Mouse (Mus musculus) urinary bladder, postnatal 0 days (tissue): ENCODE data around the gene Duox1. TPM values are rescaled to one million over a fixed set of nuclear protein-coding genes. Genes with fewer than 3 reads are reported as not detected.

Source experiments
- polyA plus RNA-seq: library from polyadenylated mRNA; unstranded; fragments of >200 nt; fragmentation: Nextera tagmentation; extraction: Ambion mirVana; gene quantifications from 2 replicates; pipeline ENCODE4 v1.2.1, GENCODE M21; 2015

The Duox1 gene
- polyA plus RNA-seq, result 1.1 TPM in 2 replicates

DNA sequence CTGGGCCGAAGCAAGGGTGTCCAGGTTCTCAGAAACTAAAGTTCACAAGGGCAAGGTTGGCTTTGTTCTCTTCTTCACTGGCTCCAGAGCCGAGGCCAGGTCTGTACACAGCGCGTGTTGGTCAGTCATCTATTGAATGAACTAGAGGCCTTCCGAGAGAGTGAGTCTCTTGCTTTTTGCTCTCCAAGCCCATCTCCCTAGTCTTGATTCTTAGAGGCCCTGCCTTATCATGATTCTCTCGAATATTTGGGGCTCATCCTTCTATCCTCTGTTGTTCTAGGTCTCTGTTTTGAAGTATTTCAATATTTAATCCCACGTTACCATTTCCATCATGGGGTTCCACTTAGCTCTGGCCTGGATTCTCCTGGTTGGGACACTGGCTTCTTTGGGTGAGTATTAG, at the start of gene Duox1:
Gene Duox1, plus strand, starts transcription at position 301 of the 400 bp plus-strand sequence.

DNA sequence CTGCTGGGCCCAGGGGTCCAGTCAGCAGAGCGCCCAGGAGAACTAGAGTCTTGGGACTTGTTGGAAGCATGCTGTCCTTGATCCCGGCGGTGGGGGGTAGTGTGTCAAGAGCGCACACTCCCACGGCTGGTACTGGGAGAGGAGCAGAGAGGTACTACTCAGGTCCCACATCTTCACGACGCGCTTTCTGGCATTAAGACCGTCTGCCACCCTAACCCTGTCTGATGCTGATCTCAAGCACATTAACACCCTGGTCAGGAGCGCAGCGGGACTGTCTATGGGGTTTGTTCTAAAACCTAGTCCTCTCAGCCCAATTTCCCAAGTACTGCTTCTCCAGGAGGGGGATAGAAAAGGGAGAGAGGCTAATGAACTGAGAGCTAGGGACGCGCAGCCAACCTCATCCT, 17.4 kb upstream of the Duox1 start, which contains the start of gene Duox2:
Gene Duox2, minus strand, starts transcription at position 354 of the 404 bp plus-strand sequence.

DNA sequence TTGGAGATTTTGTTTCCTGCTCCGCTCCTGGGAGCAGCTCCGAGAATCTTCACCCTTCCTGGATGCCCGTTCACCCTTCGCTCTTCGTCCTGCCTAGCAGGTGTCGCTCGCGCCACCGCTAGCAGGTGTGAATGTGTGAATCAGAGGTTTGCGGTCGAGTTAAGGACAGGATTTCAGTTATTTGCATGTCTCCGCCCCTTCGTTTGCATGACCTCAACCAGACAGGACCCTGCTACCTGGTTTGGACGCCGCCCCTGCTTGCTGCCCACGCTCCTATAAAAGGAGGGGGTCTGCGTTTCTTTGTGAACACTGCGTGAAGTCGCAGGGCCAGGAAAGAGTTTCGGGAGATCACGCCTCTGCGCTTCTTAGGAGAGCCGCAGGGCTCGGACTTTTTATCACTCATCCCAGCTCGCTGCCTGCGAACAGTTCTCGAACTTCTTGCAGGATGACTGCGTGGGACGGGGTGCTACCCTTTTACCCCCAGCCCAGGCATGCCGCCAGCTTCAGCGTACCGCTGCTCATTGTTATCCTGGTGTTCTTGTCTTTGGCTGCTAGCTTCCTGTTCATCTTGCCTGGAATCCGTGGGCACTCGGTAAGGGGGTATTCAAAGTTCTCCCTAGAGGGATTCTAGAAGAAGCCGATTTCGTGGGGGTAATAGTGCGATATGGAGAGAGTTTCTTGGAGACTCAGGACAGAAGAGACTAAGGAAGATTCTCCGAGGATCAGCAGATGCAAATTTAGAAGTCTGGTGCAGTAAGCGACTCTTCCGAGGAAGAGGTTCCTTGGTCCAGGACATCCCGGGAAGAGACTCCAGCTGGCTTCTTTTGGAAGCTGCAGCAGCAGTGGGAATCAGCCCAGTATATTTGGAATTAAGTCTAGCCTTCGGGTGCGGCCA, 16.6 kb upstream of the Duox1 start, which contains the start of gene Duoxa2:
Gene Duoxa2, plus strand, starts transcription at position 305 of the 895 bp plus-strand sequence.

DNA sequence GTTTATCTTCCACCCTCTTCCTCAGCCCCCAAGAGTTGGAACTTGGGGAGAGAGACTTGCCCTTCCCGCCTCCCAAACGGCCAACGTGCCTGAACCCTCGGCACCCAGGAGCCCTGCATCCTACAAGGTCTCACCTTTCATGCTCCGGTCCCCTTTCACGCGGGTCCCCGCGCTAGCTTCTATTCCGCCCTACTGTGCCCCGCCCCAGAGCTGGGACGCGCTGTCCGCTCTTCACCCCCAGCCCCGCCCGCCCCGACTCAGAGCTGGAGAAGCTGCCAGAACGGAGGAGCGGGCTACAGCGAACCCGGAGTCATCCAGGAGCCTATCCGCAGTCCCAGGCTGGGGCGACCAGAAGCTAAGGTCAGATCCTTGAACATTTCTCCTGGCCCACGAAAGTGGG, 1.9 kb upstream of the Duox1 start, which contains the start of gene Duoxa1:
Gene Duoxa1, minus strand, starts transcription at position 195 of the 400 bp plus-strand sequence.

DNA sequence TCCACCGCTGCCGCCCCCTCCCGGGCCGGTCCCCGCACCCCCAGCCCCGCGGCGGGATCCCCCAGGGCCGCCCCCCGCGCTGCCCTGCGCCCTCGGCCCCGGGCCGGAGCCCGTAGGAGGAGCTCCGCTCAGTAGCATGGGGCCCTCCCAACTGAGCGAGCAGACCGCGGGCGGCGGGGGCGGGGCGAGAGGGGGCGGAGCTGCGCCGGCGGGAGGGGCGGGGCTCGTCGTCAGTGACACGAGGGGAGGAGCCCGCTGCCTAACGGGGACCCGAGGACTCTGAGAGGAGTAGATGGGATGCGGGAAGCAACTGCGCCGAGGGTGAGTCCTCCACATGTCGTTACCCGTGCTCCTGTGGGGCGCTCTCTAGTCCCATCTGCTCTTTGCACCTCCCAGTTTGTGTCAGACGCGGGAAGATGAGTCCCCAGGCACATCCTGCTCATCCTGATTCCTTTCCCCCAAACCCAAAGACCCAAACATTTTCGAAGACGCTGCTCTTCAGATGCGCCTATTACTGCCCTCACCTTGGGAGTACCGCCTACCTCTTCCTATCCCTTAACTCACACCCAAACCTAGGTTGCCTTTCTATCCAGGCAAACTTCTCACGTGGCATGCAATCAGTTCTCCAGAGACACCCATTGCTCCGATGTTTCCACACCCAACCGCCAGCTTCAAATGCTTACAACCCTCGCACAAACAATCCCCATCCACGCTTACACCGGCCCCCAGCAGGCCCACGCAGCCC, 53.7 kb downstream of the Duox1 start, which contains the start of gene Shf:
Gene Shf, minus strand, starts transcription at position 168 of the 745 bp plus-strand sequence.

Other genes with a start within 250 kb of the Duox1 start
- gene Spg11, start 197.3 kb upstream of the Duox1 start, polyA plus RNA-seq, result 4.4 and 4.7 TPM in 2 replicates
- 554 and 584 TPM in 2 replicates for gene B2m, start 168.0 kb upstream of the Duox1 start, polyA plus RNA-seq
- 0.07 TPM in 1 of 2 replicates, not detected in the other for gene Trim69, start 155.0 kb upstream of the Duox1 start, polyA plus RNA-seq
- not detected in 2 replicates for gene Patl2, start 129.5 kb upstream of the Duox1 start, polyA plus RNA-seq
- not detected in 2 replicates for gene Terb2, start 129.4 kb upstream of the Duox1 start, polyA plus RNA-seq
- 18.4 and 18.6 TPM in 2 replicates for gene Sord, start 80.9 kb upstream of the Duox1 start, polyA plus RNA-seq
- gene Duox2, start 17.2 kb upstream of the Duox1 start, polyA plus RNA-seq, result 0.02 and 0.06 TPM in 2 replicates
- gene Duoxa2, start 16.8 kb upstream of the Duox1 start, polyA plus RNA-seq, result not detected in 2 replicates
- gene Duoxa1, start 1.9 kb upstream of the Duox1 start, polyA plus RNA-seq, result 5.4 and 7.0 TPM in 2 replicates
- 0.57 and 1.3 TPM in 2 replicates for gene Shf, start 53.5 kb downstream of the Duox1 start, polyA plus RNA-seq
- 0.95 and 1.5 TPM in 2 replicates for gene Slc28a2, start 110.8 kb downstream of the Duox1 start, polyA plus RNA-seq
- not detected in 2 replicates for gene Gm14085, start 169.3 kb downstream of the Duox1 start, polyA plus RNA-seq